Mouse (Mus musculus): Measurements from ENCODE around the gene Tle3. TPM values are rescaled to one million over a fixed set of nuclear protein-coding genes. Genes with fewer than 3 reads are reported as not detected.

Tle3 gene
- 10 to 100 TPM; 80.8 to 92.7 TPM for total RNA-seq (2021)

DNA sequence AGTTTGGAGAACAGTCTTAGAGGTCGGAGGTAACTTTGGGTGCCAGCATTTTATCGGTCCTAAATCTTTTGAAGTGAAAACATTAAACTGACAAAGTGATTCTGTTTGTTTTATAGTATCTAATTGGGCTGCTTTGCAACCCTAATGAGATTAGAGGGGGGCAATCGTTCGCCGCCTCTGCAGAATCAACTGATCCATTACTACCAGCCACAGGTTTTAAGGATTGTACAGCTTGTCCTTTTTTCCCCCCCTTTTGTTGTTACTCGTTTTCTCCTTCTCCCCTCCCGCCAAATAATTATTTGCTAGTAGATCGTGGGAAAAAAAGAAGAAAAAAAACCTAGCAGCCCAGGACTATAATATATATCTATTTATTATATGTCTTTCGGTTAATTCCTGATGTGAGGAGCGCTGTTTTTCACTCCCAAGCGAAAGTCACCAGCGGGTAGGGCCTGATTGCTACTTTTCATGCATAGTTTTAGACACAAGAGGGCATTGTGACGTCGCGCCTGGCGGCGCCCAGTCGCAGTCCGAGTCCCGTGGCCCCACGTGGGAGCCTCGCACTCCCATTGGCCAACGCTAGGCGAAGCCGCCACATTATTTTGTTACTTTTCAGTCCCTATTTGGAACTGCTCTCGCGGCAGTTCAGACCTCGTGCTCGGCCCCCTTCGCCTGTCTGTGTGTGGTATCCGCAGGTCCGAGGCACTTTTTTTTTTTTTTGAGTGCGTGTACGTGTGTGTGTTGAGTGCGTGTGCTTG lies at the start of gene Tle3:
Tle3 (plus strand) TSS at position 612 of the 755 bp plus-strand sequence.
- intact Hi-C loops (cut with DNase I), result loop anchor here (2.0 to 10.0 kb wide), 5 partner anchors 95 to 523 kb away; no protein-coding TSS in a partner anchor
- peak; percentile 99 for DNase-seq (ENCODE audit: extremely low spot score in 1 of 2, low spot score in 2 of 2)

DNA sequence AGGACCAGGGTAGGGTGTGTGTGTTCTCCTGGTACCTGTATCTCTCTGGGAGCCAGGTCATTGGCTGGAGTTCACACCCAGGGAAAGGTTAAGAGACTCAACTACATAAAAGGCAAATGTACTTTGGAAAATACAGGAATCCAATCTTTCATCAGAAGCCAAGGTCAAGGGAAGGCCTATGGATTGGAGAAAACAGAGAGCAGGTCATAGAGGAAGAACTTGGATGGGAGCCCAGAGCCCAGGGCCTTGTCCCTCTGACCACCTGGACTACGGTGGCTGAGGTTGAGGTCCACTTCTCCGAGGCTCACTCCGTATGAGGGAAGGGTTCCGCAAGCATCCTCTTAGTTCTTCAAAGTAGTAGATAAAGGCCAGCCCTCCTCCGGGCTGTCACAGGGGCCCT lies 48.9 kb upstream of the Tle3 start:
- intact Hi-C loops (cut with DNase I), result no loop called here
- no peak for DNase-seq (ENCODE audit: extremely low spot score in 1 of 2, low spot score in 2 of 2)

DNA sequence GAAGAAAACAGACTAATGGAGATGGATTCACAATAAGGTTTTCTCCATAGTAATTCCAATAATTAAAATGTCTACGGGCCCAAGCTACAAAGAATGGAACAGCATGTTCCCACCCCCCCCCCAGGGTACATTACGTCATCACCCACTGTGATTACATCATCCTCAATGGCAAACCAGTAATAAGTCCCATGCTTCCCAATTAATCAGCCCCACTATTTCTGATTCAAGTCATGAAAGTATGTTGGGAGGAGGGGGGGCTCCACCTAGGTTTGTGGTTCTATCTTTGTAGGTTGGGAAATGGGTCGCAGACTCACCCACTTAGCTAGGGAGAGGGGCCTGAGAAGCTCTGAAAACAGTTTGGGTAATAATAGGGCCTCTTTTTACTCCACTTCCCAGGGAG lies 48.3 kb upstream of the Tle3 start:
- intact Hi-C loops (cut with DNase I), result no loop called here
- DNase-seq (ENCODE audit: extremely low spot score in 1 of 2, low spot score in 2 of 2), result no peak

DNA sequence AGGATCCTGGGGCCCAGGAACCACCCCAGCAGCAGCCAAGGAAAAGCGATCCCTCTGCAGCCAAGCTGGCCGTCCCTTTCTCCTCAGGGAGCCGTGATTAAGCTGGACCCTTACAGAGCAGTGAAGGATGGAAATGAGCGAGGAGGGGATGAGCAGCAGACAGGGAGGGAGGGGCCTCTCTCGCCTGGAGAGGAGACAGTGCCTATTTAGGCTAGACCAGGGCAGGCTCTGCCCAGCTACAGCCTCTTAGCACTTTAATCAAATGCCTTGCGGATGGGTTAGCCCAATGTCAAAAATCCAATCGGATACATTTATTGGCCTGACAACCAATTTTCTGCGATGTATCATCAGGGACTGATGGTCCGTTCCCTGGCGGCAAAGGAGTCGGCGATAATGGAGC lies 47.8 kb upstream of the Tle3 start:
- DNase-seq (ENCODE audit: extremely low spot score in 1 of 2, low spot score in 2 of 2), result no peak
- intact Hi-C loops (cut with DNase I), result no loop called here

DNA sequence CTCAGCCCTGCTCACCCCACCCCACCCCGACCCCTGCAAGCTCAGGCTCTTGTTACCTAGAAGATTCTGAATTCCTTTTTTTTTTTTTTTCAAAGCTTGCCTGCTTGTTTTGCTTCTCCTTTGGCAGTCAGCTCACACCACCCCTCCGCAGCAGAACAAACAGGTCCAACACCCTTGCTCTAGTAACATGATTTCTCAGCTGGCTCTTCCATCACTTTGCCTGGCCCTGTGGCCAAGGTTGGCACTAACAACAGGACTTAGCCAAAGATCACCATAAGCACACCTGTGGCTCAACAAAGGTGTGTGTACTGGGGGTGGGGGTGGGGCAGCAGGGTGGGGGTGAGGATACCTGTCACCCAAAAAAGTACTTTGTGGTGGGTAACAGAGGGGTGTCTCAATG lies 47.2 kb upstream of the Tle3 start:
- DNase-seq (ENCODE audit: extremely low spot score in 1 of 2, low spot score in 2 of 2), result no peak
- intact Hi-C loops (cut with DNase I), result no loop called here

DNA sequence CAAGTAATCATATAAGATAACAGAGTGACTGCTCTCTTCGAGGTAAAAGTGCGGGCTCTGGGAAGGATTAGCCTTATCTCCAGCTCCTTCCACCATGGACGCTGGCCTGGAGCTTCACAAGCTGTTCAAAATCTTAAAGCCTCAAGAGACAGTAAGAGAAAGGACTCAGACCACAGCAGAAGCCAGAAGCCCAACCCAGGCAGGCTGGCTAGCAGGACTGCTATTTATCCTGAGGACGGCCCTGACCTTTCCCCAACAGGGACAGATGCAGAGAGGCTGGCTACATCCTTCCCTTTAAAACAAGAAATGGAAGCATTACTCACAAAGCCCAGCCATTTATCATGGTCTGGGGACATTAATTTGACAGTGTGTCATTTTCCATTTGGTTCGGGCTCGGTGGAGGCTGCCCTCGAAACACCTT lies 46.2 kb upstream of the Tle3 start:
- intact Hi-C loops (cut with DNase I), result no loop called here
- DNase-seq (ENCODE audit: extremely low spot score in 1 of 2, low spot score in 2 of 2), result no peak

DNA sequence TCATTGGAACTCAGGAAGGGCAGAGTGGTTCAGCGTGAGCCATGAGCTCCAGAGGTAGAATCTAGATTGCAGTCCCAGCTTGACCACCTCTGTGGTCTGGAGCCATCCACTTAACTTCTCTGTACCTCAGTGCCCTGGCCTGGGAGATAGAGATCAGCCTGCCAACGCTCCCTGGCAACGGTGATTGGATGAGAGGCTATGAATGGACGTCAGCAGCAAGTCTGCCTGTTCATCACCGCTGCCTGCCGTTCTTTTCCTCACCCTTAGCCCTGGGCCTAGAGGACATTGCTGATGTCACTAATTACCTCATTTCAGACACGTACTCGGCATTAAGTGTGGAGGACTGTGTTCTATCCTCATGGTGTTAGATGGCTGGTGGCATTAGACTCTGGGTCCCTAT lies 45.2 kb upstream of the Tle3 start:
- DNase-seq (ENCODE audit: extremely low spot score in 1 of 2, low spot score in 2 of 2), result no peak
- intact Hi-C loops (cut with DNase I), result no loop called here

DNA sequence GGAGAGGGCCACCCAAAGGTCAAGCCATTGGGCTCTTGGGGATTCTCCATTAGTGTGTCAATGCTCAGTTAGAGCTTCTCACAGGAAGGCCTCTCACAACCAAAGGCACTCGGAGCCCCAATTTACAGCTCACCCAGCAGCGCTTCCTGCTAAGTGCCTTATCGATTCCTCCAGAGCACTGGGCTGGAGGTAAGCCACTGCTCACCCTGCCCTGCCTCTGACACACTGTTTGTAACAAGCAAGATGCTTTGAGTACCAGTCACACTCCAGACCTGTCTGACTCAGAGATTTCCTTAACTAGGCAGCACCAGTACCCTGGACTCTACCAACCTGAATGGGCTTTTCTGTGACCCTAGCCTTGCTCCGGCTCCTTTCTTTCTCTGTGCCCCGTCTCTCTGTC lies 44.0 kb upstream of the Tle3 start:
- intact Hi-C loops (cut with DNase I), result no loop called here
- DNase-seq (ENCODE audit: extremely low spot score in 1 of 2, low spot score in 2 of 2), result no peak

DNA sequence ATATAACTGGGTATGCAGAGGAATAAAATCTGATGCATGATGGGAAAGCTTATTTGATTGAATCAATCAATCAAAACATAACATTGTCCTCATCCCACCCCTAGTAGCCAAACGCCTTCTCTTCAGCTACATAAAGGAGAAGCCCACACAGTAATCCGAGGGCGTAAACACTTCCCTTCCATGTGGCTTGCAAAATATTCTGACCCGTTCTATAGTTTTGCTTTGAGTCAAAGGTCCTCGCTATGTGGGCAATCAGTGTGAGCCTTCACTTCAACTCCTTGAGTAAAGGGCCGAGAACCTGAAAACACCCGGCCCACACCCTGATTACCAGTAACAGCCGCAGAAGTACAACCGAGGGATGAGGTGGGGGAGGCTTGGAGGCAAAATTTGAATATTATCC lies 41.4 kb upstream of the Tle3 start:
- intact Hi-C loops (cut with DNase I), result no loop called here
- no peak for DNase-seq (ENCODE audit: extremely low spot score in 1 of 2, low spot score in 2 of 2)

DNA sequence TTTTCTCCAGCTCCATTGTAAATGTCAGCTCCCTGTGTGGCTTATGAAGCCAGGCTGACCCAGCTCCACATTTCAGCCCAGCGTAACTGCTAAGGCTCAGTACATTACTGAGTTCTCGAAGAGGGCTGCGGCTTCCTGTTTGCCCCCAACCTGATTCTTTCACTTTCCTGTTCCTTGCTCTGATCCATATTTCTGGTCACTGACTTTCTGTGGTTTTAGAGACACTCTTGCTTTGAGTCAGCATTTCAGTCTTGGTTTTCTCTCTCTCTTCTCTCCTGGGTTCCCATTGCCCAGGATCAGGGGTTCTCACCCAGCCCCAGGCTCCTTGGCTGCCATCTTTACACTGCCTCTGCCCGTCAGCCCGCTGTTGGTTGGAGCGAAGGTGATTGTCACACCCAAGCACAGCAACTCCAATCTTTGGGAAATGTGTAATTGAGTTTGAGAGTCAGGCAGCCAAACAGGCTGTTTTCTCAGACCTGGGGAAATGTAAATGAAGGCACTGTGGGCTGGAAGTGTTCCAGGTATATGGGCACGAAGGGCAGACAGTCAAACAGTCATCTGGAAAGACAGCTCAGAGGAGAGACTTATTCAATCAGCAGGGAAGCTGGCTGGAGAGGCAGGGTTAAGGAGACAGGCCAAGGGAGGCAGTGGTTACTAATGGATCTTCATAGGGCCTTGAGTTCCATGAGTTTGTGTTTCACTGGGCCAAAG lies 39.8 kb upstream of the Tle3 start:
- intact Hi-C loops (cut with DNase I), result no loop called here
- DNase-seq (ENCODE audit: extremely low spot score in 1 of 2, low spot score in 2 of 2), result no peak

DNA sequence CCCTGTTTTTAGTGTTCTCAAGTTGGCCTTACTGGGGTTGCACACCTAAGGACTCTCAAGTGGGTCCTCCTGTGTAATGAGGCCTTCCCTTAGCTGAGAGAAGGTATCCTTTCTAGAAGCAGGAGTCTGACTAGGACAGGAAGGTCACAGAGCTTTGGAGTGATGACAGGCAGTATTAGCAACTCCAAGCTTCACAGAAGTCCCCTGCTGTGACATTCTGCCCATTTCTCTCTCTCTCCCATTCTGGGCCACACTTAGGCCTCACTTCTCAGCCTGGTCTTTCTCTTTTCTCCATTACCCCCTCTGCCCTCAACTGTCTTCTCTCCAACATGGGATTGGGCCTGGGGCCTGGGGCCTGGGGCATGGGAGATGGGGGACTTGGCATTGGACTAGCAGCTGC lies 36.0 kb upstream of the Tle3 start:
- intact Hi-C loops (cut with DNase I), result no loop called here
- no peak for DNase-seq (ENCODE audit: extremely low spot score in 1 of 2, low spot score in 2 of 2)

DNA sequence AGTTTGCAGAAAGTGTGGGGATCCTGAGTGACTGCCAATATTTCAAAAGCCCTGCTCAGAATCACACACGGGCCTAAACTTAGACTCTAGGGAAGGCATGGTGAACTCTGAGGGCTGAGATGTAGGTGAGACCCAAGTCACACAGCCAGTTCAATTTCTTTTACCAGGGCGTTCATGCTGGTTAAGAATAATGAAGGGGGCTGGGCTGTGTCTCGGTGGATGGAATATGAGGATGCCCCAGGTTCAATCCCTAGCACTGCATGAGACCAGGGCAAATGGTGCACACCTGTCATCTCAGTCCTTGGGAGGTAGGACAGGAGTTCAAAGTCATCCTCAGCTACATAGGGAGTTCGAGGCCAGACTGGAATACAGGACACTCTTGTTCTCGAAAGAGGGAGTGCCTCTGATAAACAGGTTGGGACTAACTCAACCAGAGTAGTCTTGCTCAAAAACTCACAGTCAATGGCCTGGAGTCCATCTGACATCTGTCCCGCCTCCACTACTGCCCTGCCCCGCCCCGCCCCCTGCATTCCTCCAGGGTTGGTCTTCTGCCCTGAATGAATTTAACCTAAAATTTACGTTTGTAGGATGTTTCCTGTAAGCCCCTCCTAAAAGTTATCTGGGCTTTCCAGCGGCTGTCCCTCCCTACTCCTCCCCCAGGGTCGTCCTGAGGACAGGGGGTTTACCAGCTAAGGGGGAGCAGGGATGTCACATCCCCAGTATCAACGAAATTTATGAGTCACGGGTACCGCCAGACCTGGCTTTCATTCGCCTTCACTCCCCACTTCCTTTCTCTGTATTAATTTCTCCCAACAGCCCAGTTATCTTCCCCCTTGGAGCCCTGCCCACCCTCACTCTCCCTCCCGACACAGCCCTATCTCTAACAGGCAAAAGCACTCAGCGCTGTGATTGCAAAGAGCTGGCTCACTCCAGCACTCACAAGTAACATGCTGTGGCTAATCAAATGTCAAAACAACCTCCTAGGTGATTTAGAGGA lies 35.3 kb upstream of the Tle3 start:
- intact Hi-C loops (cut with DNase I), result no loop called here
- DNase-seq (ENCODE audit: extremely low spot score in 1 of 2, low spot score in 2 of 2), result no peak

DNA sequence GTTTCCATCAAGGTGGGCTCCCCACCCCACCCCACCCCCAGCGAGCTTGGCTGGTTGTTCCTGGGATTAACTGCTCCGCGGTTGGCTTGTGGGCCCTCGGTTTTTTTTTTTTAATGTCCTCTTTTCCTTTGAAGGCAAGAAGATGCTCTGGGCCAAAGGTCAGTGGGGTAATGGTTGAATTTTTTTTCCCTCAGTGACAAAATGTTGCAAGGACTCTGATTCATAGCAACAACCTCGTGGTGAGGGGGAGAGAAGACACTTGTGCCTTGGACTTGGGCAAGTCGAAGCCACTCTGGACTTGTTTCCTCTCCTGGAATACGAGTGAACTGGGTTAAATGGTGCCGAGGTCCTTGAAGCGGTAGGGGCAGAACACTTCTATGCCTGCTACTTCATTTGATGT lies 34.5 kb upstream of the Tle3 start:
- intact Hi-C loops (cut with DNase I), result no loop called here

DNA sequence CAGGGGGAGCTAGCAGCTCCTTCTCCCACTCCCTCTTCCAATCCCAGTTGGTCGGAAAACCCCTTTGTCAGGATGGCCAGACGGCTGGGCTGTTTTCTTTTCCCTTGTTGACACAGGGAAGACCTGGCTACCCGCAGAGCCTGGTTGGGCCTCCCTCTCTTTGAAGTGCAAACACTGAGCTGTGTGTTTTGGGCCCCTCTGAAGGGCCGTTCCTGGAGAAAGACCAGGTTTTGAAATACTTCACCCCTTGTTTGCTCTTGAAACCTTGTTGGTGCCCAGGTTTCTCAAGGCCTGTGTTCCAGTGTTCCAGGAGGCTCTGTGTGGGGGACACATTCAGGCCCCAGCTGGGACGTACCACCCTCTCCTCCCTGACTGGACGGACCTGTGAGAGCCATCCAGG lies 32.9 kb upstream of the Tle3 start:
- peak in 1 of 2 experiments; percentile 68 for DNase-seq (ENCODE audit: extremely low spot score in 1 of 2, low spot score in 2 of 2)
- intact Hi-C loops (cut with DNase I), result no loop called here

More for the DNA sequence above, 34.5 kb upstream of the Tle3 start:
- no peak for DNase-seq (ENCODE audit: extremely low spot score in 1 of 2, low spot score in 2 of 2)

DNA sequence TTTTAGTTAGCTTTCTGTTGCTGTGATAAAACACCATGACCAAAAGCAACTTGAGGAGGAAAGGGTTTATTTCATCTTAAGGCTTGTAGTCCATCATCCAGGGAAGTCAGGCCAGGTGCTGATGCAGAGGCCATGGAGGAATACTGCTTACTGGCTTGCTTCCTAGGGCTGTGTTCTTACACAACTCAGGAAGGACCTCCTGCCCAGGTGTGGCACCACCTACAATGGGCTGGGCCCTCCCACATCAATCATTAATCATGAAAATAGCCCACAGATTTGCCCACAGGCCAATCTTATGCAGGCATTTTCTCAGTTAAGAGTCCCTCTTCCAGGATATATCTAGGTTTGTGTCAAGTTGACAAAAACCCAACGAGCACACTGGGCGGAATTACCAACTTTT lies 31.8 kb upstream of the Tle3 start:
- intact Hi-C loops (cut with DNase I), result no loop called here
- DNase-seq (ENCODE audit: extremely low spot score in 1 of 2, low spot score in 2 of 2), result no peak

DNA sequence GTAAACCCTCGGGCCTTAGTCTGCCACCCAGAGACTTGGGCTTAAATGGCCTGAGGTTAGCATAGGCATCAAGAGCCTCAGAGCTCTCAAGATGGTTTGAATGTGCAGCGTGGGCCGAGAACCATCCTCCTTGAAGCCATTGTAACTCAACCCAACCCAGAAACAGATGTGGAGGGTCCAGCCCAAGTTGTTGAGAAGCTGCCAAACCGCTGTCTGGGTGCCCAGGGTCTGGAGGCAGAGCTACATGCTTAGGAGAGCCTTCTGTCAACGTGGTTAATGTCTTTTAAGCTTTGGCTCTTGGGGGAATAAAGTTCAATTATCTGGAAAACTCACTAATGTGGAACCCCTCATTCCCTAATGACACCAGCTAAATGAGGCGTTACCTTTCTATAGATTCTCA lies 29.9 kb upstream of the Tle3 start:
- intact Hi-C loops (cut with DNase I), result no loop called here
- DNase-seq (ENCODE audit: extremely low spot score in 1 of 2, low spot score in 2 of 2), result no peak

DNA sequence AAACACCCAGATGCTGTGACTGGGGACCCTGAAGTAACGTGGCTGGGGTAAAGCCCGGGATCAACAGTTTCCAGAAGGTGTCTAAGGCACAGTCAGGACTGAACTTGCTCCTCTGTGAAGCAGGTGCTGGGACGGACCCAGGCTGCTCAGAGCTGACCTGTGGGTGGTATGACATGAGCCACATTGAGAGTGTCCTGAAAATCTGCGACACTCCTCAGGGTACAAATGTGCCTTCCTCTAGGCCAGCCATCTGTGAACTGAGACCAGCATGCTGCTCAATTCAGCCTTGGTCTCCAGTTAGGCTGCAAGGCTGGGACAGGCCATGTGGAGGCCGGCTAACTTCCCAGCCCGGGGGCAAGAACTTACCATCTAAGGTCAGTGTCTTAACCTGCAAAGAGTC lies 27.5 kb upstream of the Tle3 start:
- no peak for DNase-seq (ENCODE audit: extremely low spot score in 1 of 2, low spot score in 2 of 2)
- intact Hi-C loops (cut with DNase I), result no loop called here

DNA sequence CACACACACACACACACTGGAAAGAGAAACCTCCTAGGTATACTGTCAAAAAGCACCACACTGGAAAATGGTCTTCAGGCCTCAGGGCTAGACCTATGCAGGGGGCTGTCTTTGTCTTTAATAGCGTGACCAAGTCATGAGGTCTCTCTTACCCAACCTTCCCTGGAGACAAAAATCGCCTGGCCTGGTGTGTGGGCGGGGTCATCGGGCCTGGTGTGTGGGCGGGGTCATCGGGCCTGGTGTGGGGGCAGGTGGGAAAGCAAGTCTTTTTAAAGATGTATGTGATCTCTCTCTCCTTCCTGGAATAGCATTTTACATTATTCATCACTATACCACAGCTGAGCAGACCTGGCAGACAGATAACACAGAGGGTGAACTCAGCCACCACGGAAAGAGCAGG lies 25.2 kb upstream of the Tle3 start:
- intact Hi-C loops (cut with DNase I), result no loop called here

DNA sequence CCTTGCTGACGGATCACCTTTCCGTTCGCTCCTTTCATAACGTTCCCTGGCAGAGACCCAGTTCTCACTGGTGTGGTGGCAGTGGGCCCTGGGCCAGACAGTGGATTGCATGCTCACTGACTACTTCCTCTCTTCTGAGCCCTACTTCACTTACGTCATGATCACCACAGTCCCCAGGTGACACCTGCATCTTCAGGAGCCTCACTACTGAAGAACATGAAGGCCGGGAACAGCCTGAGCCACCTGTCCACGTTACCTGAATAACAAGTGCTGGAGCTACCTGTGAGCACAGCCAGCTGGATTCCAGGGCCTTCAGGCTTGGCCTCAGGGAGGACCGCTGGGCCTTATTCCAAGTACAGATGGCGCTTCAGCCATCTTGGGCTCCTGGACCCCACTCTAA lies 24.1 kb upstream of the Tle3 start:
- intact Hi-C loops (cut with DNase I), result no loop called here

More for the DNA sequence above, 25.2 kb upstream of the Tle3 start:
- DNase-seq (ENCODE audit: extremely low spot score in 1 of 2, low spot score in 2 of 2), result no peak

More for the DNA sequence above, 24.1 kb upstream of the Tle3 start:
- DNase-seq (ENCODE audit: extremely low spot score in 1 of 2, low spot score in 2 of 2), result no peak
